Mouse (Mus musculus): Measurements from ENCODE around the gene Pdyn.
A peak's percentile ranks its signal among the peaks of the same experiment; 100 is the strongest.

Gene Pdyn

DNA sequence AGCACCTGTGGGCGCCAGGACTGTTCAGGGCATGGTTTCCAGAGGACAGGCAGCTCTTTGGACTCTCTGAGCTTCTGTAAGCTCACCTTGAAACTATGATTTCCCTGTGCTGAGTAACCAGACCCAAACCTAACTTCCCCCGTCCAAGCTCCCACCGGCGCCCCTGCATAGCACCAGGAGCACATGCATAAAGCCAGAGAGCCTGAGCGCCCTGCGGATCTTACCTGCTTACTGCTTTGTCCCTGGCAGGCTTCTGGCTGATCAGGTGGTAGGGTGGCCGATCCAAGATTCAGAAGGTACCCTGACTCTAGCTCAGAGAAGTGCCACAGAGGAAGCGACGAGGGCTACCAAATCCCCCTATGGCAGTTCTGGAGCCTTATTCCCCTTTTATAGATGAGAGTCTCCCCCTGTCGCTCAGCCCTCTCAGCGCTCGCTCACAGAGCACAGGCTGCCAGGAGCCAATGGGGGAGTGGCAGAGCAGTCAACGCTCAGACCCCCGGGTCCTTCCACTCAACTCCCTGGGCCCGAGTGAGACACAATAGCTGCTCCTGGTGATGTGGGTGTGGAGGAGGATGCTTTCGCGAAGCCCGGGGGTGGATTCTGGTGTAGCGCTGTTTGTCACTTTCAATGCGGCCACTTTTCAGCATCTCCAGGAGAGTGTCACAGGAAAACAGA, at the start of gene Pdyn:
Pdyn (minus strand) TSS at position 361 of the 675 bp plus-strand sequence.
- Histone ChIP-seq H3K9me3 (ENCODE audit: low read length) (no peaks in the 10 kb centered on the region), H3K4me1 (replicated peaks; ENCODE audit: low read depth, low read length) (peaks cover 55% of the 10 kb centered on the region), H3K36me3 (ENCODE audit: insufficient read depth, low read length) (no peaks in the 10 kb centered on the region), H3K27me3 (ENCODE audit: insufficient read depth, low read length) (peaks cover 46% of the 10 kb centered on the region), H3K4me3 (replicated peaks; ENCODE audit: low read length) (peak within 1 kb of the TSS; percentile 58)
- TF ChIP-seq POU5F1 (IDR thresholded peaks at IDR 0.05; ENCODE audit: borderline replicate concordance, low read length) (no peak), CTCF (conservative IDR thresholded peaks at IDR 0.05; ENCODE audit: low read length) (peak; percentile 9; the same call in 1 of the 2 replicates)

GRCm38 (mm10) chr2:129742016-129742415, 42.4 kb upstream of the Pdyn start:
- Histone ChIP-seq H3K4me3 (replicated peaks; ENCODE audit: low read length) (no peak overlapping the region), H3K9me3 (ENCODE audit: low read length) (peaks cover 59% of the 10 kb centered on the region), H3K27me3 (ENCODE audit: insufficient read depth, low read length) (no peaks in the 10 kb centered on the region), H3K4me1 (replicated peaks; ENCODE audit: low read depth, low read length) (no peaks in the 10 kb centered on the region), H3K36me3 (ENCODE audit: insufficient read depth, low read length) (no peaks in the 10 kb centered on the region)
- TF ChIP-seq CTCF (conservative IDR thresholded peaks at IDR 0.05; ENCODE audit: low read length) (no peak), POU5F1 (IDR thresholded peaks at IDR 0.05; ENCODE audit: borderline replicate concordance, low read length) (no peak), NANOG (IDR thresholded peaks at IDR 0.05; ENCODE audit: borderline replicate concordance, low read length) (no peak)

- Histone ChIP-seq H3K4me1 (replicated peaks; ENCODE audit: low read depth, low read length) (no peaks in the 10 kb centered on the region), H3K4me3 (replicated peaks; ENCODE audit: low read length) (no peak overlapping the region), H3K36me3 (ENCODE audit: insufficient read depth, low read length) (no peaks in the 10 kb centered on the region), H3K27me3 (ENCODE audit: insufficient read depth, low read length) (no peaks in the 10 kb centered on the region), H3K9me3 (ENCODE audit: low read length) (peaks cover 47% of the 10 kb centered on the region)
- TF ChIP-seq CTCF (conservative IDR thresholded peaks at IDR 0.05; ENCODE audit: low read length) (no peak), NANOG (IDR thresholded peaks at IDR 0.05; ENCODE audit: borderline replicate concordance, low read length) (no peak), POU5F1 (IDR thresholded peaks at IDR 0.05; ENCODE audit: borderline replicate concordance, low read length) (no peak)
These were observed 40.9 kb upstream of the Pdyn start for GRCm38 (mm10) chr2:129740515-129740914.

- no peaks in the 10 kb centered on the region for H3K27me3 ChIP-seq (ENCODE audit: insufficient read depth, low read length)
These were observed 34.4 kb upstream of the Pdyn start for GRCm38 (mm10) chr2:129734031-129734430.

GRCm38 (mm10) chr2:129729681-129730080, 30.0 kb upstream of the Pdyn start:
- H3K4me3 ChIP-seq (replicated peaks; ENCODE audit: low read length), result no peak overlapping the region
- H3K9me3 ChIP-seq (ENCODE audit: low read length), result no peaks in the 10 kb centered on the region
- no peaks in the 10 kb centered on the region for H3K4me1 ChIP-seq (replicated peaks; ENCODE audit: low read depth, low read length)
- no peaks in the 10 kb centered on the region for H3K36me3 ChIP-seq (ENCODE audit: insufficient read depth, low read length)
- no peaks in the 10 kb centered on the region for H3K27me3 ChIP-seq (ENCODE audit: insufficient read depth, low read length)
- TF ChIP-seq NANOG (IDR thresholded peaks at IDR 0.05; ENCODE audit: borderline replicate concordance, low read length), result no peak
- no peak for TF ChIP-seq POU5F1 (IDR thresholded peaks at IDR 0.05; ENCODE audit: borderline replicate concordance, low read length)
- peak; percentile 19; the same call in 1 of the 2 replicates for TF ChIP-seq CTCF (conservative IDR thresholded peaks at IDR 0.05; ENCODE audit: low read length)

More at GRCm38 (mm10) chr2:129734031-129734430, 34.4 kb upstream of the Pdyn start:
- H3K4me3 ChIP-seq (replicated peaks; ENCODE audit: low read length), result no peak overlapping the region
- no peaks in the 10 kb centered on the region for H3K36me3 ChIP-seq (ENCODE audit: insufficient read depth, low read length)
- no peaks in the 10 kb centered on the region for H3K9me3 ChIP-seq (ENCODE audit: low read length)
- TF ChIP-seq NANOG (IDR thresholded peaks at IDR 0.05; ENCODE audit: borderline replicate concordance, low read length) (no peak), POU5F1 (IDR thresholded peaks at IDR 0.05; ENCODE audit: borderline replicate concordance, low read length) (no peak), CTCF (conservative IDR thresholded peaks at IDR 0.05; ENCODE audit: low read length) (no peak)
- H3K4me1 ChIP-seq (replicated peaks; ENCODE audit: low read depth, low read length), result no peaks in the 10 kb centered on the region

- H3K9me3 ChIP-seq (ENCODE audit: low read length), result peaks cover 6% of the 10 kb centered on the region
- peaks cover 5% of the 10 kb centered on the region; the same call in 1 of the 2 replicates for H3K27me3 ChIP-seq (ENCODE audit: insufficient read depth, low read length)
- TF ChIP-seq CTCF (conservative IDR thresholded peaks at IDR 0.05; ENCODE audit: low read length) (peak; percentile 60), NANOG (IDR thresholded peaks at IDR 0.05; ENCODE audit: borderline replicate concordance, low read length) (no peak), POU5F1 (IDR thresholded peaks at IDR 0.05; ENCODE audit: borderline replicate concordance, low read length) (no peak)
- H3K4me3 ChIP-seq (replicated peaks; ENCODE audit: low read length), result no peak overlapping the region
- no peaks in the 10 kb centered on the region for H3K36me3 ChIP-seq (ENCODE audit: insufficient read depth, low read length)
- H3K4me1 ChIP-seq (replicated peaks; ENCODE audit: low read depth, low read length), result no peaks in the 10 kb centered on the region
These were observed 16.0 kb upstream of the Pdyn start for GRCm38 (mm10) chr2:129715671-129716070.

DNA sequence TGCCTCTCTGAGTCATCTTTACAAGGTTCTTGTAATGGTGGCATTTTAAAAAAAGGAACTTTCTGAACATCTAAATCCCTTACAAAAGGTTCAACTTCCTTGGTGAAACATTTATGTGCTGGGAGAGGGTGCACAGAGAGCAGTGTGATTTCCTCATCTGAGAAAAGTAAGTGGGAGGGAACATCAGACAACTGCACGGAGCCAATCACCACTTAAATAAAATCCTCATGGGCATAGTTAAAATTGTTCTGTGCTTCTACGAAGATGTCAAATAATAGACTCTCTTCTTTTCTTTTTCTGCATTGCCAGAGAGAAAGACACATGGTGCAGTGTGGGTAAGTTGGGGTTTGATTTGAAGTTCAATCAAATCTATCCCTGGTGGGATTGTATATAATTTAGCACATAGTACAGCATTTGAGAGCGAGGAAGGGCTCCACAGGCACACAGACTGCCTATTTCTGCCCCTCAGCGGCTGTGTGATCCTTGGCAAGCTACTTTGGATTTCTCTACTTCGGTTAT, 13.4 kb upstream of the Pdyn start:
- no peak for TF ChIP-seq NANOG (IDR thresholded peaks at IDR 0.05; ENCODE audit: borderline replicate concordance, low read length)
- no peak for TF ChIP-seq POU5F1 (IDR thresholded peaks at IDR 0.05; ENCODE audit: borderline replicate concordance, low read length)
- TF ChIP-seq CTCF (conservative IDR thresholded peaks at IDR 0.05; ENCODE audit: low read length), result no peak
- Histone ChIP-seq H3K27me3 (ENCODE audit: insufficient read depth, low read length) (peaks cover 5% of the 10 kb centered on the region; the same call in 1 of the 2 replicates), H3K9me3 (ENCODE audit: low read length) (no peaks in the 10 kb centered on the region), H3K4me1 (replicated peaks; ENCODE audit: low read depth, low read length) (no peaks in the 10 kb centered on the region), H3K36me3 (ENCODE audit: insufficient read depth, low read length) (no peaks in the 10 kb centered on the region), H3K4me3 (replicated peaks; ENCODE audit: low read length) (no peak overlapping the region)

DNA sequence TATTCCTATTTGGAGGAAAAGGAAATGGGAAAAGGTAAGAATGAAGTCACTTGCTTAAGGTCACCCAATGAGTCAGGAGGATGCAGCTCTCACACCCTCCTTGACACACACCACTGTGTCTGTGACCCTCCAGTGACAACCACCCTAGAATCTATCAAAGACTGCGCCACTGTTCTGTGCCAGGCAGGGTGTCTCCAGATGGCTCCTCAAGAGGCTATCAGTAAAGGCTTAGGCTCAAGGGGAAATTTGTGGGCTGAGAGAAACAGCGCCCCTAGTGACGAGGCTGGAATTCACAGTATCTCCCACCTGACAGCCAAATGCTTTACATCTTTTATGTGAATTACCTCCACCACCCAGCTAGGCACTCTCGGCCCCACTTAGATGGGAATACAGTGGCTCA, 3.6 kb downstream of the Pdyn start:
- no peaks in the 10 kb centered on the region for H3K36me3 ChIP-seq (ENCODE audit: insufficient read depth, low read length)
- TF ChIP-seq CTCF (conservative IDR thresholded peaks at IDR 0.05; ENCODE audit: low read length) (peak; percentile 81), NANOG (IDR thresholded peaks at IDR 0.05; ENCODE audit: borderline replicate concordance, low read length) (no peak)
- H3K27me3 ChIP-seq (ENCODE audit: insufficient read depth, low read length), result peaks cover 47% of the 10 kb centered on the region
- H3K9me3 ChIP-seq (ENCODE audit: low read length), result no peaks in the 10 kb centered on the region
- H3K4me3 ChIP-seq (replicated peaks; ENCODE audit: low read length), result no peak overlapping the region
- H3K4me1 ChIP-seq (replicated peaks; ENCODE audit: low read depth, low read length), result peaks cover 75% of the 10 kb centered on the region

Measured in E14TG2a.4 (cell line).